Mouse (Mus musculus) midbrain, postnatal 0 days (tissue): Measurements from ENCODE around the gene Trim32. TPM values are rescaled to one million over a fixed set of nuclear protein-coding genes. Genes with fewer than 3 reads are reported as not detected.

Experiments
- ATAC-seq: fragments of 200-750 bp; cut with Nextera tagmentation; 2 replicates; pipeline ENCODE4 v1.8.0; 2017; ENCODE audit warnings: moderate number of reproducible peaks, mild to moderate bottlenecking, moderate TSS enrichment, moderate library complexity; ENCODE audit not compliant: low FRiP score
- DNase-seq: peaks from one replicate; pipeline ENCODE4 v3.0.0-alpha.2; 2015; ENCODE audit warnings: low spot score
- H3K27ac ChIP-seq: fragments of 300-500 bp; sonication (generic); 2 replicates; pipeline ENCODE4 v1.5.1; 2014; ENCODE audit warnings: low read depth, mild to moderate bottlenecking, low read length, mixed read lengths
- H3K27me3 ChIP-seq: fragments of 300-500 bp; sonication (generic); 2 replicates; pipeline ENCODE4 v1.6.1; 2014; ENCODE audit warnings: low read length, control low read depth, mixed read lengths; ENCODE audit not compliant: insufficient read depth
- H3K36me3 ChIP-seq: fragments of 300-500 bp; sonication (generic); 2 replicates; pipeline ENCODE4 v1.6.1; 2014; ENCODE audit warnings: low read length, control low read depth, mixed read lengths; ENCODE audit not compliant: insufficient read depth
- H3K4me1 ChIP-seq: fragments of 300-500 bp; sonication (generic); 2 replicates; pipeline ENCODE4 v1.6.1; 2014; ENCODE audit warnings: mild to moderate bottlenecking, control low read depth, antibody characterized with exemption, low read length, mixed read lengths; ENCODE audit not compliant: insufficient read depth
- H3K4me2 ChIP-seq: fragments of 300-500 bp; sonication (generic); 2 replicates; pipeline ENCODE4 v1.6.1; 2014; ENCODE audit warnings: low read depth, mild to moderate bottlenecking, low read length, mixed read lengths; ENCODE audit not compliant: poor library complexity, severe bottlenecking
- H3K4me3 ChIP-seq: fragments of 300-500 bp; sonication (generic); 2 replicates; pipeline ENCODE4 v1.5.1; 2014; ENCODE audit warnings: low read depth, mild to moderate bottlenecking, low read length, moderate library complexity
- H3K9ac ChIP-seq: fragments of 300-500 bp; sonication (generic); replicated peaks from 2 replicates; pipeline ENCODE4 v1.6.1; 2014; ENCODE audit warnings: mild to moderate bottlenecking, low read length, moderate library complexity, mixed read lengths; ENCODE audit not compliant: poor library complexity, severe bottlenecking
- H3K9me3 ChIP-seq: fragments of 300-500 bp; sonication (generic); 2 replicates; pipeline ENCODE4 v1.6.1; 2016; ENCODE audit warnings: low read length, control low read depth
- CTCF ChIP-seq: IDR thresholded peaks from 2 replicates; pipeline ENCODE4 v1.5.1; 2016; ENCODE audit warnings: antibody characterized with exemption, mild to moderate bottlenecking
- WGBS: fragments of 180-500 bp; shearing (Covaris S2); extraction: QIAGEN DNeasy Blood & Tissue Kit; methylation state at CpG from one replicate; pipeline ENCODE4 v1.1.7; 2014; 5-methylcytosine and 5-hydroxymethylcytosine counted together
- polyA plus RNA-seq: library from polyadenylated mRNA; unstranded; fragments of >200 nt; fragmentation: Nextera tagmentation; extraction: Ambion mirVana; gene quantifications from 2 replicates; pipeline ENCODE4 v1.2.1, GENCODE M21; 2015
- total RNA-seq: library from RNA; depleted of rRNA; stranded (reverse); fragments of >200 nt; gene quantifications from 2 replicates; pipeline ENCODE4 v1.2.3, GENCODE M21; 2014

Gene Trim32
- total and polyA plus RNA-seq, 2 experiments from 2014 or later: 175 to 204 TPM

GRCm38 (mm10) chr4:65620125-65620524, 15.3 kb downstream of the Trim32 start:
- peaks cover 6% of the 10 kb centered on the region for H3K36me3 ChIP-seq
- H3K27ac ChIP-seq: no peak overlapping the region
- H3K9me3 ChIP-seq: no peaks in the 10 kb centered on the region
- no peak overlapping the region for H3K4me3 ChIP-seq
- H3K4me2 ChIP-seq: no peak overlapping the region
- no peak overlapping the region for H3K9ac ChIP-seq
- no peaks in the 10 kb centered on the region for H3K27me3 ChIP-seq
- no peaks in the 10 kb centered on the region for H3K4me1 ChIP-seq
- DNase-seq (no peak), ATAC-seq (no peak)
- TF ChIP-seq CTCF: no peak
- WGBS: 84% methylated on average over 3 of the region's 3 CpGs

- DNase-seq (no peak), ATAC-seq (no peak)
- H3K27ac ChIP-seq: no peak overlapping the region
- H3K36me3 ChIP-seq: no peaks in the 10 kb centered on the region
- no peak overlapping the region for H3K9ac ChIP-seq
- H3K9me3 ChIP-seq: no peaks in the 10 kb centered on the region
- H3K4me3 ChIP-seq: no peak overlapping the region
- no peaks in the 10 kb centered on the region for H3K27me3 ChIP-seq
- no peak for TF ChIP-seq CTCF
- WGBS: 70% methylated on average over 3 of the region's 3 CpGs
- H3K4me2 ChIP-seq: no peak overlapping the region
- H3K4me1 ChIP-seq: no peaks in the 10 kb centered on the region
Observed at GRCm38 (mm10) chr4:65638231-65638630, 33.4 kb downstream of the Trim32 start.

GRCm38 (mm10) chr4:65642611-65643010, 37.8 kb downstream of the Trim32 start:
- no peaks in the 10 kb centered on the region for H3K4me1 ChIP-seq
- no peak overlapping the region for H3K4me2 ChIP-seq
- no peaks in the 10 kb centered on the region for H3K9me3 ChIP-seq
- no peak for DNase-seq
- WGBS: 71% methylated on average over 5 of the region's 5 CpGs
- ATAC-seq: no peak
- H3K27ac ChIP-seq: no peak overlapping the region
- H3K9ac ChIP-seq: no peak overlapping the region
- no peaks in the 10 kb centered on the region for H3K36me3 ChIP-seq
- no peaks in the 10 kb centered on the region for H3K27me3 ChIP-seq
- no peak overlapping the region for H3K4me3 ChIP-seq
- TF ChIP-seq CTCF: no peak

- no peak overlapping the region for H3K27ac ChIP-seq
- 0% methylated on average over 2 of the region's 2 CpGs for WGBS
- no peak overlapping the region for H3K9ac ChIP-seq
- 0 out of 2 replicates have a peak, but pooled peaks cover 2% of the 10 kb centered on the region for H3K4me1 ChIP-seq
- DNase-seq (peak; percentile 92), ATAC-seq (peak; percentile 75; the same call in 1 of the 2 replicates)
- H3K4me3 ChIP-seq: no peak overlapping the region
- no peaks in the 10 kb centered on the region for H3K27me3 ChIP-seq
- no peaks in the 10 kb centered on the region for H3K36me3 ChIP-seq
- H3K4me2 ChIP-seq: no peak overlapping the region
- TF ChIP-seq CTCF: peak; percentile 98
- no peaks in the 10 kb centered on the region for H3K9me3 ChIP-seq
Observed at GRCm38 (mm10) chr4:65654723-65655122, 49.9 kb downstream of the Trim32 start.

- H3K4me2 ChIP-seq: no peak overlapping the region
- WGBS: 87% methylated on average over 6 of the region's 6 CpGs
- no peak for TF ChIP-seq CTCF
- no peaks in the 10 kb centered on the region for H3K4me1 ChIP-seq
- no peak overlapping the region for H3K27ac ChIP-seq
- H3K9me3 ChIP-seq: no peaks in the 10 kb centered on the region
- H3K9ac ChIP-seq: no peak overlapping the region
- ATAC-seq (no peak), DNase-seq (no peak)
- no peaks in the 10 kb centered on the region for H3K36me3 ChIP-seq
- no peaks in the 10 kb centered on the region for H3K27me3 ChIP-seq
- no peak overlapping the region for H3K4me3 ChIP-seq
Observed at GRCm38 (mm10) chr4:65663176-65663575, 58.4 kb downstream of the Trim32 start.
